Mouse (Mus musculus): Measurements from ENCODE around the gene Itga9.

GRCm38 (mm10) chr9:118949654-118950053 lies 343.2 kb downstream of the Itga9 start:
- TF ChIP-seq CTCF (IDR thresholded peaks at IDR 0.05; ENCODE audit: low read depth) = no peak
- no peak for TF ChIP-seq EP300 (IDR thresholded peaks at IDR 0.05; ENCODE audit: low read depth)

All from liver, postnatal 0 days (tissue).